Mouse (Mus musculus): ENCODE measurements around the gene Prss53.
"Not testable (repeated sequence)": the region's sequence is repeated elsewhere in the genome, so short reads cannot be mapped to it uniquely, and the experiment has no call there.

The Prss53 gene

GRCm38 (mm10) chr7:127875627-127876001 lies 15.2 kb downstream of the Prss53 start:
- peak; percentile 93 for DNase-seq (ENCODE audit: low spot score)

GRCm38 (mm10) chr7:127874812-127875626 lies 15.8 kb downstream of the Prss53 start:
- DNase-seq (ENCODE audit: low spot score) = no peak

- no peak for DNase-seq (ENCODE audit: low spot score)
Measured at GRCm38 (mm10) chr7:127870136-127870821, 20.5 kb downstream of the Prss53 start.

GRCm38 (mm10) chr7:127869149-127869810 lies 21.5 kb downstream of the Prss53 start:
- no peak for DNase-seq (ENCODE audit: low spot score)

- DNase-seq (ENCODE audit: low spot score) = no peak
Measured at GRCm38 (mm10) chr7:127867641-127868040, 23.1 kb downstream of the Prss53 start.

GRCm38 (mm10) chr7:127866434-127866833 lies 24.3 kb downstream of the Prss53 start:
- no peak for DNase-seq (ENCODE audit: low spot score)

GRCm38 (mm10) chr7:127858258-127858657 lies 32.5 kb downstream of the Prss53 start:
- no peak for DNase-seq (ENCODE audit: low spot score)

- DNase-seq (ENCODE audit: low spot score) = no peak
Measured at GRCm38 (mm10) chr7:127850906-127851305, 39.9 kb downstream of the Prss53 start.

- no peak for DNase-seq (ENCODE audit: low spot score)
Measured at GRCm38 (mm10) chr7:127849973-127850875, 40.5 kb downstream of the Prss53 start.

GRCm38 (mm10) chr7:127842001-127842718 lies 48.6 kb downstream of the Prss53 start:
- DNase-seq (ENCODE audit: low spot score) = peak; percentile 75

- DNase-seq (ENCODE audit: low spot score) = peak; percentile 92
Measured at GRCm38 (mm10) chr7:127841340-127842000, 49.3 kb downstream of the Prss53 start.

GRCm38 (mm10) chr7:127840886-127841285 lies 49.9 kb downstream of the Prss53 start:
- DNase-seq (ENCODE audit: low spot score) = peak; percentile 59

GRCm38 (mm10) chr7:127840031-127840430 lies 50.7 kb downstream of the Prss53 start:
- DNase-seq (ENCODE audit: low spot score) = not testable (repeated sequence)

GRCm38 (mm10) chr7:127837878-127838277 lies 52.9 kb downstream of the Prss53 start:
- not testable (repeated sequence) for DNase-seq (ENCODE audit: low spot score)

GRCm38 (mm10) chr7:127837473-127837872 lies 53.3 kb downstream of the Prss53 start:
- no peak for DNase-seq (ENCODE audit: low spot score)
